Mouse (Mus musculus): ENCODE measurements around the gene Kif1c. TPM values are rescaled to one million over a fixed set of nuclear protein-coding genes. Genes with fewer than 3 reads are reported as not detected.

Kif1c gene
- polyA plus RNA-seq, 1 experiment = 0.31 TPM

- TF ChIP-seq TAL1 (IDR thresholded peaks at IDR 0.05; ENCODE audit: low read length) (no peak), GATA1 (IDR thresholded peaks at IDR 0.05; ENCODE audit: low read length) (no peak)
- Histone ChIP-seq H3K36me3 (ENCODE audit: control insufficient read depth) (peaks cover 47% of the 10 kb centered on the region), H3K4me3 (replicated peaks) (no peak overlapping the region), H3K4me1 (ENCODE audit: control insufficient read depth) (no peaks in the 10 kb centered on the region), H3K9me3 (ENCODE audit: control insufficient read depth, low read length) (no peaks in the 10 kb centered on the region), H3K27me3 (ENCODE audit: control insufficient read depth) (no peaks in the 10 kb centered on the region)
Observed at GRCm38 (mm10) chr11:70721072-70721471, 20.7 kb downstream of the Kif1c start.

GRCm38 (mm10) chr11:70724706-70725105 lies 24.4 kb downstream of the Kif1c start:
- TF ChIP-seq TAL1 (IDR thresholded peaks at IDR 0.05; ENCODE audit: low read length) (no peak), GATA1 (IDR thresholded peaks at IDR 0.05; ENCODE audit: low read length) (no peak)
- Histone ChIP-seq H3K36me3 (ENCODE audit: control insufficient read depth) (peaks cover 53% of the 10 kb centered on the region), H3K4me3 (replicated peaks) (no peak overlapping the region), H3K4me1 (ENCODE audit: control insufficient read depth) (no peaks in the 10 kb centered on the region), H3K27me3 (ENCODE audit: control insufficient read depth) (no peaks in the 10 kb centered on the region), H3K9me3 (ENCODE audit: control insufficient read depth, low read length) (no peaks in the 10 kb centered on the region)

- H3K4me3 ChIP-seq (replicated peaks) = no peak overlapping the region
- peaks cover 2% of the 10 kb centered on the region; the same call in 1 of the 2 replicates for H3K27me3 ChIP-seq (ENCODE audit: control insufficient read depth)
- H3K4me1 ChIP-seq (ENCODE audit: control insufficient read depth) = no peaks in the 10 kb centered on the region
- no peaks in the 10 kb centered on the region for H3K9me3 ChIP-seq (ENCODE audit: control insufficient read depth, low read length)
- H3K36me3 ChIP-seq (ENCODE audit: control insufficient read depth) = peaks cover 51% of the 10 kb centered on the region
- TF ChIP-seq GATA1 (IDR thresholded peaks at IDR 0.05; ENCODE audit: low read length) = no peak
- TF ChIP-seq TAL1 (IDR thresholded peaks at IDR 0.05; ENCODE audit: low read length) = no peak
Observed at GRCm38 (mm10) chr11:70726585-70726984, 26.2 kb downstream of the Kif1c start.

- Histone ChIP-seq H3K9me3 (ENCODE audit: control insufficient read depth, low read length) (no peaks in the 10 kb centered on the region), H3K36me3 (ENCODE audit: control insufficient read depth) (peaks cover 47% of the 10 kb centered on the region), H3K27me3 (ENCODE audit: control insufficient read depth) (peaks cover 2% of the 10 kb centered on the region; the same call in 1 of the 2 replicates)
Observed at GRCm38 (mm10) chr11:70727385-70727784, 27.0 kb downstream of the Kif1c start.

GRCm38 (mm10) chr11:70730427-70731038 lies 30.2 kb downstream of the Kif1c start:
- H3K4me1 ChIP-seq (ENCODE audit: control insufficient read depth) = no peaks in the 10 kb centered on the region
- no peaks in the 10 kb centered on the region for H3K9me3 ChIP-seq (ENCODE audit: control insufficient read depth, low read length)
- TF ChIP-seq TAL1 (IDR thresholded peaks at IDR 0.05; ENCODE audit: low read length) (no peak), GATA1 (IDR thresholded peaks at IDR 0.05; ENCODE audit: low read length) (no peak)
- H3K36me3 ChIP-seq (ENCODE audit: control insufficient read depth) = peaks cover 28% of the 10 kb centered on the region
- H3K27me3 ChIP-seq (ENCODE audit: control insufficient read depth) = peaks cover 2% of the 10 kb centered on the region; the same call in 1 of the 2 replicates
- H3K4me3 ChIP-seq (replicated peaks) = no peak overlapping the region

More at GRCm38 (mm10) chr11:70727385-70727784, 27.0 kb downstream of the Kif1c start:
- no peak overlapping the region for H3K4me3 ChIP-seq (replicated peaks)
- no peaks in the 10 kb centered on the region for H3K4me1 ChIP-seq (ENCODE audit: control insufficient read depth)
- TF ChIP-seq TAL1 (IDR thresholded peaks at IDR 0.05; ENCODE audit: low read length) = no peak

GRCm38 (mm10) chr11:70731178-70731577 lies 30.8 kb downstream of the Kif1c start:
- TF ChIP-seq TAL1 (IDR thresholded peaks at IDR 0.05; ENCODE audit: low read length) = no peak
- TF ChIP-seq GATA1 (IDR thresholded peaks at IDR 0.05; ENCODE audit: low read length) = no peak
- Histone ChIP-seq H3K4me3 (replicated peaks) (no peak overlapping the region), H3K27me3 (ENCODE audit: control insufficient read depth) (peaks cover 4% of the 10 kb centered on the region; the same call in 1 of the 2 replicates), H3K9me3 (ENCODE audit: control insufficient read depth, low read length) (no peaks in the 10 kb centered on the region), H3K4me1 (ENCODE audit: control insufficient read depth) (no peaks in the 10 kb centered on the region), H3K36me3 (ENCODE audit: control insufficient read depth) (peaks cover 21% of the 10 kb centered on the region)

- TF ChIP-seq GATA1 (IDR thresholded peaks at IDR 0.05; ENCODE audit: low read length) (no peak), TAL1 (IDR thresholded peaks at IDR 0.05; ENCODE audit: low read length) (no peak)
- peaks cover 11% of the 10 kb centered on the region for H3K27me3 ChIP-seq (ENCODE audit: control insufficient read depth)
- peaks cover 4% of the 10 kb centered on the region for H3K36me3 ChIP-seq (ENCODE audit: control insufficient read depth)
- no peaks in the 10 kb centered on the region for H3K4me1 ChIP-seq (ENCODE audit: control insufficient read depth)
- no peak overlapping the region for H3K4me3 ChIP-seq (replicated peaks)
- H3K9me3 ChIP-seq (ENCODE audit: control insufficient read depth, low read length) = no peaks in the 10 kb centered on the region
Observed at GRCm38 (mm10) chr11:70733256-70733655, 32.9 kb downstream of the Kif1c start.

GRCm38 (mm10) chr11:70737749-70738148 lies 37.4 kb downstream of the Kif1c start:
- no peak overlapping the region for H3K4me3 ChIP-seq (replicated peaks)
- H3K4me1 ChIP-seq (ENCODE audit: control insufficient read depth) = no peaks in the 10 kb centered on the region
- H3K27me3 ChIP-seq (ENCODE audit: control insufficient read depth) = peaks cover 11% of the 10 kb centered on the region
- H3K36me3 ChIP-seq (ENCODE audit: control insufficient read depth) = no peaks in the 10 kb centered on the region
- H3K9me3 ChIP-seq (ENCODE audit: control insufficient read depth, low read length) = no peaks in the 10 kb centered on the region
- no peak for TF ChIP-seq GATA1 (IDR thresholded peaks at IDR 0.05; ENCODE audit: low read length)
- no peak for TF ChIP-seq TAL1 (IDR thresholded peaks at IDR 0.05; ENCODE audit: low read length)

- no peak overlapping the region for H3K4me3 ChIP-seq (replicated peaks)
- no peaks in the 10 kb centered on the region for H3K4me1 ChIP-seq (ENCODE audit: control insufficient read depth)
- no peaks in the 10 kb centered on the region for H3K36me3 ChIP-seq (ENCODE audit: control insufficient read depth)
- peaks cover 7% of the 10 kb centered on the region for H3K27me3 ChIP-seq (ENCODE audit: control insufficient read depth)
- H3K9me3 ChIP-seq (ENCODE audit: control insufficient read depth, low read length) = no peaks in the 10 kb centered on the region
- TF ChIP-seq TAL1 (IDR thresholded peaks at IDR 0.05; ENCODE audit: low read length) = no peak
Observed at GRCm38 (mm10) chr11:70741603-70742002, 41.3 kb downstream of the Kif1c start.

- Histone ChIP-seq H3K36me3 (ENCODE audit: control insufficient read depth) (no peaks in the 10 kb centered on the region), H3K27me3 (ENCODE audit: control insufficient read depth) (peaks cover 7% of the 10 kb centered on the region), H3K4me1 (ENCODE audit: control insufficient read depth) (no peaks in the 10 kb centered on the region), H3K9me3 (ENCODE audit: control insufficient read depth, low read length) (no peaks in the 10 kb centered on the region), H3K4me3 (replicated peaks) (no peak overlapping the region)
- no peak for TF ChIP-seq TAL1 (IDR thresholded peaks at IDR 0.05; ENCODE audit: low read length)
- TF ChIP-seq GATA1 (IDR thresholded peaks at IDR 0.05; ENCODE audit: low read length) = no peak
Observed at GRCm38 (mm10) chr11:70742117-70742516, 41.8 kb downstream of the Kif1c start.
